Mouse (Mus musculus) embryonic fibroblast, embryonic 13.5 days (primary cell): ENCODE results near the gene Gm28230. TPM values are rescaled to one million over a fixed set of nuclear protein-coding genes. Genes with fewer than 3 reads are reported as not detected.
A peak's percentile ranks its signal among the peaks of the same experiment; 100 is the strongest.

Experiments used
- H3K27ac ChIP-seq: 2 replicates; pipeline ENCODE4 v1.5.1; 2012; ENCODE audit warnings: low read length, control low read depth, inconsistent platforms; ENCODE audit not compliant: insufficient read depth
- H3K4me1 ChIP-seq: 2 replicates; pipeline ENCODE4 v1.6.1; 2011; ENCODE audit warnings: low read length; ENCODE audit not compliant: control insufficient read depth, insufficient read depth
- H3K4me3 ChIP-seq: 2 replicates; pipeline ENCODE4 v1.5.1; 2011; ENCODE audit warnings: mild to moderate bottlenecking, control low read depth, low read length; ENCODE audit not compliant: insufficient read depth
- CTCF ChIP-seq: IDR thresholded peaks from 2 replicates; pipeline ENCODE4 v1.5.1; 2011; ENCODE audit warnings: mild to moderate bottlenecking, control low read depth, low read length, moderate library complexity, borderline replicate concordance; ENCODE audit not compliant: insufficient read depth
- POLR2A ChIP-seq: IDR thresholded peaks from 2 replicates; pipeline ENCODE4 v1.6.1; 2011; ENCODE audit warnings: low read depth, mild to moderate bottlenecking, control low read depth, low read length, moderate library complexity
- polyA plus RNA-seq: library from polyadenylated mRNA; stranded (reverse); fragments of >200 nt; gene quantifications from 2 replicates; pipeline ENCODE4 v1.2.4, GENCODE M21; 2011; ENCODE audit warnings: low read depth; ENCODE audit not compliant: missing spikeins, insufficient read length

Gm28230 gene
- polyA plus RNA-seq, 1 experiment, result 1.4 TPM

DNA sequence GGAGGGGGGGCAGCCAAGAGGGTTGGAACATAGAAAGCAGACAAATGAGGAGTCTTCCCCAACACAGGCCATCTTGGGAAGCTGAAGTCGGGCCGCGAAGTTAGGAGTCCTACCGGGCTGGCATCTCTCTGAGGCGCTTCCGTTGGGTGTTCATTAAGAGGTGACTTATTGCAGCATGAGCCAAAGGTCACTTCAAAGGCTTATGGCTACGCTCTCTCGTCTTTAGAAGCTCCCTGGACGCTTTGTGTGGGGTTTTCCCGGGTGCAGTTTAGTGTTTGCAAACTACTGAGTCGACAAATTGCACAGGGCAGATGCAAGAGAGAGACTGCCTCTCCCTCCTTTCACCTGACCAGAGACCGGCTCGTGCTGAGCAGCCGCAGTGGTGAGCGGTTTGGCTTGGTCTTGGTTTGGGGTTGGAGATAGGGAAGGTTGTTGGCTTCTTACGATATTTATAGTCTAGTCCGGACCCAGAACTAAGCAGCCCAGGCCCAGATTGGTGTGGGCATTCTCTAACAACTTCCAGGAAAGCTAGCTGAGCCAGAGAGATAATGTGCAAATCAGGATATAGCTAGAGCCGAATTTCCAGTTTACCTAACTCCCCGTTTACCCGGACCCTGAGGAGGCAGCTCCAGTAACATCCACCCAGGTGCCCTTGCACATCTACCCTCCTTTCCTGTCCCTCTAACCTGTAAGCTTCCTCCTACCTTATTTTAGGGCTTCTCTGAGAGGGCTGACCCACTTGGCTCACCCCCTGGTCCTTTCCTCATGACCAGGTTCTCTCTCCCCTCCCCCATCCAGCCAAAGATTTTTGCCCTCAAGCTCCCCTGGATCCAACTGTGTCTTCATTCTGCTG lies 12.3 kb downstream of the Gm28230 start:
- no peak overlapping the region for H3K27ac ChIP-seq
- no peak for TF ChIP-seq POLR2A
- TF ChIP-seq CTCF, result no peak
- H3K4me3 ChIP-seq, result no peak overlapping the region
- H3K4me1 ChIP-seq, result no peaks in the 10 kb centered on the region

DNA sequence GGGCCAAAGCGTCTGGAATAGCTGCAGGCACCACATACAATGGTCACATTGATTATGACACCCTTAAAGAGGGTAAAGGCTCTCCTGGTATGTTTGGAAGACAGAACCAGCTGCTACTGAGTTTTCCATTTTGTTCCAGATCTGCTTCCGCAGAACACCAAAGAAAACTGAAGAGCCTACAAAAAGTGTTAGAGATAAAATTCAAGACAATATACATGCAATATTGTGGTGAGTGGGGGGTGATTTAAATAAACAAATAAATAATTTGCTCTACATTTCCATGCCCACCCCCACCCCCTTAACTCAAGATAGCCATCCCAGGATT lies 12.9 kb downstream of the Gm28230 start:
- no peak overlapping the region for H3K27ac ChIP-seq
- H3K4me1 ChIP-seq, result no peaks in the 10 kb centered on the region
- TF ChIP-seq POLR2A (no peak), CTCF (no peak)
- no peak overlapping the region for H3K4me3 ChIP-seq

DNA sequence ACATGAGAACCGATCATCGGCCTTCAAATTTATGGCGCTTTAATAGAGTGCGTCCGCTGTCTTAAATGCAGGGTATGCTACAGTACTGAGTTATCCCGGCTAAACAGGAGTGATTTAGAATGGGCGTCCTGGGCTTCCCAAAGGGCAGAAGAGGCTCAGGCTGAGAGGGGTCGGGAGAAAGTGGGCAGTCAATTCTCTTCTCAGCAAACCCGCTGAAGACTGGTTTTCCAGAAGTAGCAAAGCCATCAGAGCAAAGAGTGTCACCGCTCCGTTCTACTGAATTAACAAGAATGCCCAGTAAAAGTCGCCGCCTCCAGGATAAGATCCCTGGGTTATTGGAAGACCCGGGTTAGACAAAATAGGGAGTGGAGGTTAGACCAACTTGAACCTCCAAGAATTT lies 13.3 kb downstream of the Gm28230 start:
- no peak overlapping the region for H3K4me3 ChIP-seq
- TF ChIP-seq CTCF (no peak), POLR2A (no peak; the same call in 1 of the 2 replicates)
- H3K4me1 ChIP-seq, result no peaks in the 10 kb centered on the region
- no peak overlapping the region for H3K27ac ChIP-seq

DNA sequence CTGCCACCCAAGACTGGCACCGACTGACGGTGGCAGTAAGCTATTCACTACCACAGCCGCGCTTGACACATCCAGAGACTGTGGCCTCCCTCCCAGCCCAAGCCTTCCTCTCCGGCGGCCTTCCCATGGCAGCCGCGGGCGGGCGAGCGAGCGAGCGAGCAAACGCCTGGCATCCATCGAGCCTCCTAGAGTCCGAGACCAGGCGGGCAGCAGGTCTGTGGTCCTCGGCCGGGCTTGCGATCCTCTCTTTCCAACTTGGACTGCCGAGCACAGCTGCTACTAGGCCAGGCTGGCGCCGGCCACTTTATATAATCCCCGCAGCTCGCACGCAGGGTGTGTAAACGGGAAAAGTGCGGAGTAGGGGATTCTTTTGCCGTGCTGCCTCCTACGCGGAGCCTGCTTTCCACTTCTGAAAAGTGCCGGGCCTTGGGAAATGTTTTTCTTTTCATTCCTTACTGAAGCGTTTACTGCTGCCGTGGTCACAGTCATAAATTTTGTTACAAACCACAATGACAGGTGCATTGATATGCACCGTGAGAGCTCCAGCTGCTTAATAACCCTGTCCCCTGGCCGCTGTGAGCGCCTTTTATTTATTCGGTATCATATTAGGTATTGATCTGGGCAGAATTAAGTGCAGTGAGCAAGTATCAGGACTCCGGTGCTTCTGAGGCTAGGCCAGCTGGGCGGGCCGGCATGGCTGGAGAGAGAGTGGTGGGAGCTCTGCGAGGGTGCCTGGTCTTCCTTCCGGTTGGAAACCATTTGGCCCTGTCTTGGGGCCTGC lies 14.0 kb downstream of the Gm28230 start:
- H3K27ac ChIP-seq, result no peak overlapping the region; the same call in 1 of the 2 replicates
- 0 out of 2 replicates have a peak overlapping the region, but pooled peaks have one; percentile 8 for H3K4me3 ChIP-seq
- TF ChIP-seq POLR2A (no peak; the same call in 1 of the 2 replicates), CTCF (no peak)
- no peaks in the 10 kb centered on the region for H3K4me1 ChIP-seq

DNA sequence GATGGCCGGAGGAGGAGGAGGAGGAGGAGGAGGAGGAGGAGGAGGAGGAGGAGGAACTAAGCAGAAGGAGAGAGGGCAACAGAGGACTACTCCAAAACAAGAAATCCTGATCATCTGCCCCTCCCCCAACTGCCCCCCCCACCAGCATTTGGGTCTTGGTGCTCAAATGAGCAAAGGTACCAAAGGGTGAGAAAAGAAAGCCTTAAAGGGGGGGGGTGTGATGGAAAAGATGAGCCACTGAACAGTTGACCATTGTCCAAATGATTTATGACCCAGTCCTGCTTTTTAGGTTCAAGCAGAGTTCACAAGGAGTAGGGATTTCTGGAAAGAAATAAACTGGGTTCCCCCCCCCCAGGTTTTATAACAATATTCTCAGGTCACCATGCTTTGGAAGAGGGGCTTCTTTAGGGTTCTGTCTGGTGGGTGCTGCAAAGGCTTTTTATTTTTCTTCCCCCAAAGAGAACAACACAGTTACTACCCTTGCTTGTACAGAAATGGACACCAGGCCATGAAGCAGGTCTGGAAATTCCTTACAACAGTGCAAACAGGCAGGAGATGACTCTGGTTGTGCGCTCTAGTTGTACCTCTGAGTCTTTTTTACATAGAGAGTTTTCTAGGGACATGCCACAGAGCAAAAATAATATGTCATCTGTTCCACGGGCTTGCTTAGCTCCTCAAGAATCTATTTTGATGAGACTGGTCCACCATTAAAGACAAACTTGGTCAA lies 14.9 kb downstream of the Gm28230 start:
- TF ChIP-seq CTCF (no peak), POLR2A (no peak)
- Histone ChIP-seq H3K27ac (no peak overlapping the region), H3K4me1 (no peaks in the 10 kb centered on the region), H3K4me3 (no peak overlapping the region)

DNA sequence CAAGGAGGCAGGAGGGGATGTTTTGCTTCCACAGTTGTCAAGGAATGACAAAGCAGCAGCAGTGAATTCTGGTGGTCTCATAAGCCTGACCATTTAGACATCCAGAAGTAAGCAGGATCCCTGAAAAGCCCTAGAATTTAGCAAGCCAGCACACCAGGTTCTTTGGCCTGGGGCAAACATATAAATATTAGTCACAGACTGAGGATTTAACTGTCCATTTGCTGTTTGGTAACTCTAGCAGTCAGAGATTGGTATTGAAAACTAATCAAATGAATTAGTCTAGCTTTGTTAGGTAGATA lies 15.4 kb downstream of the Gm28230 start:
- H3K27ac ChIP-seq, result no peak overlapping the region
- TF ChIP-seq POLR2A (no peak), CTCF (no peak)
- H3K4me1 ChIP-seq, result no peaks in the 10 kb centered on the region
- H3K4me3 ChIP-seq, result no peak overlapping the region

DNA sequence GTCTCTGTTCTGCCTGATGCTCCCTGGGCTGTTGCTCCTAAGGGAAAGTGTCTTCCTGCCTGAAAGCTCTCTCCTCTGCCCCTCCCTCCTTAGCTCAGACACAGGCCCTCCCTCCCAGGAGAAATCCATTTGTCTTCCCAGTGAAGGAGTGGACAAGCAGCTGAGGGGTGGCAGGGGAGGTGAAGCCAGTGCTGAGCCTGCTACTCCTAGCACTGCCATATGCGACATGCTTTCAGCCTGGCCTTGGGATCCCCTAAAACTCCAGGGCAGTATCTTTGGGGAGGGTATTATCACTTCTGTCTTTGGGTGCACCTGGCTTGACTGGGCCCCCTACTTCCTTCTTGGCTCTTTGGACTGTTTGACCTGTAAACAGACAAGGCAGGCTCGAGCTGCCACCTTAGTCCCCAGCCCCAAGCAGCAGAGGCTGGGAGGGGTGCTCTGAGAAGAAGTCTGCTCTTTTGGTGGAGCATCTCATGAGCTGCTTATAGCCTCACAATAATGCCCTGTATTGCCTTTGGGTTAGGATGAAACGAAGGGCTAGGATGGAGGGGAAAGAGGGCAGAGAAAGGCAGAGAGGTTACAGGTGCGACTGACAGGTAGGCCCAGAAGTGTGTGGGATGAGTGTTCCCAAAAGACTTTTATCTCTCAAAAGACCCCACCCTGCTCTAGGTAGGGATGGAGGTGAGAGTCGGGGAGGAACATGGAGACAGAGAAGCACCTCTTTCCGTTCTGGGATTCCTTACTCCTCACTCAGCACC lies 19.2 kb downstream of the Gm28230 start:
- Histone ChIP-seq H3K27ac (no peak overlapping the region), H3K4me1 (peaks cover 7% of the 10 kb centered on the region; the same call in 1 of the 2 replicates), H3K4me3 (no peak overlapping the region)
- no peak for TF ChIP-seq POLR2A
- no peak for TF ChIP-seq CTCF

DNA sequence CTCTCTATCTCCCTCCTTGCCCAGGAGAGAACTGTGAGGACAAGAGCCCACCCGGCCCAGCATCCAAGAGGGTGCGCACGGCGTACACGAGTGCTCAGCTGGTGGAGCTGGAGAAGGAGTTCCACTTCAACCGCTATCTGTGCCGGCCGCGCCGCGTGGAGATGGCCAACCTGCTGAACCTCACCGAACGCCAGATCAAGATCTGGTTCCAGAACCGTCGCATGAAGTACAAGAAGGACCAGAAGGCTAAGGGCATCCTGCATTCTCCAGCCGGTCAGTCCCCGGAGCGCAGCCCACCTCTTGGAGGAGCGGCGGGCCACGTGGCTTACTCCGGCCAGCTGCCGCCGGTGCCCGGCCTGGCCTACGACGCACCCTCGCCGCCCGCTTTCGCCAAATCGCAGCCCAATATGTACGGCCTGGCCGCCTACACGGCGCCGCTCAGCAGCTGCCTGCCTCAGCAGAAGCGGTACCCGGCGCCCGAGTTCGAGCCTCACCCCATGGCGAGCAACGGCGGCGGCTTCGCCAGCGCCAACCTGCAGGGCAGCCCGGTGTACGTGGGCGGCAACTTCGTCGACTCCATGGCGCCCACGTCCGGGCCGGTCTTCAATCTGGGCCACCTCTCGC lies 19.9 kb downstream of the Gm28230 start:
- TF ChIP-seq CTCF (no peak), POLR2A (no peak)
- Histone ChIP-seq H3K4me1 (peaks cover 7% of the 10 kb centered on the region; the same call in 1 of the 2 replicates), H3K4me3 (no peak overlapping the region), H3K27ac (no peak overlapping the region)

DNA sequence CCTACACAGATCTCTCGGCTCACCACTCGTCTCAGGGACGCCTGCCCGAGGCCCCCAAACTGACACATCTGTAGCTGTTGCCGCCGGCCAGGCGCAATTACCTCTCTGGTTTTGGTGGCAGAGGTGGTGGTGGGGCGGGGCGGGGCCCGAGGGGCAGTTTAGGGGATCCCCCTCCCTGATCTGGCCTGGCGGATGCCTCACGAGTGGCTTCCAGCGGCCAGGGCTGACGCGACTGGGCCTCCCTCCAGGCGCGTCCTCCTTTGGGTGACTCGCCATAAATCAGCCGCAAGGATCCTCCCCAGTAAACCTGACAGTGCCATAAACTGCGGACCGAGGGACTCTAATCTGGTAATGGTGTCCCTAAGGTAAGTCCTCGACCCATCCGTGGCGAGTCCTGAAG lies 20.5 kb downstream of the Gm28230 start:
- H3K4me1 ChIP-seq, result peaks cover 7% of the 10 kb centered on the region; the same call in 1 of the 2 replicates
- no peak overlapping the region; the same call in 1 of the 2 replicates for H3K4me3 ChIP-seq
- TF ChIP-seq CTCF (no peak), POLR2A (no peak)
- H3K27ac ChIP-seq, result no peak overlapping the region
